Mouse (Mus musculus): ENCODE results near the gene Tbl3.

- TF ChIP-seq CEBPB (IDR thresholded peaks at IDR 0.05; ENCODE audit: insufficient read depth, poor library complexity, severe bottlenecking) (no peak), POLR2A (IDR thresholded peaks at IDR 0.05; ENCODE audit: insufficient read length, low read depth) (no peak), USF1 (IDR thresholded peaks at IDR 0.05; ENCODE audit: low read depth) (no peak), MYOD1 (IDR thresholded peaks at IDR 0.05; ENCODE audit: control insufficient read depth in 1 of 3, insufficient read length in 2 of 3, low read depth in 2 of 3) (no peak), TCF3 (IDR thresholded peaks at IDR 0.05; ENCODE audit: insufficient read length, low read depth) (no peak), E2F4 (IDR thresholded peaks at IDR 0.05; ENCODE audit: insufficient read depth) (no peak), REST (IDR thresholded peaks at IDR 0.05; ENCODE audit: insufficient read depth, insufficient read length) (no peak), TCF12 (IDR thresholded peaks at IDR 0.05; ENCODE audit: insufficient read depth, poor library complexity, severe bottlenecking) (no peak)
These were observed 1.6 kb downstream of the Tbl3 start for GRCm38 (mm10) chr17:24705821-24706220.

All from myocyte (in vitro differentiated cells).